Mouse (Mus musculus): ENCODE measurements at regions not wholly inside any gene's neighbourhood (a gene's known extent, or its start where the extent isn't known, plus 50 kb on each side); places are given as distances from the start of the nearest gene placed in this dataset.

DNA sequence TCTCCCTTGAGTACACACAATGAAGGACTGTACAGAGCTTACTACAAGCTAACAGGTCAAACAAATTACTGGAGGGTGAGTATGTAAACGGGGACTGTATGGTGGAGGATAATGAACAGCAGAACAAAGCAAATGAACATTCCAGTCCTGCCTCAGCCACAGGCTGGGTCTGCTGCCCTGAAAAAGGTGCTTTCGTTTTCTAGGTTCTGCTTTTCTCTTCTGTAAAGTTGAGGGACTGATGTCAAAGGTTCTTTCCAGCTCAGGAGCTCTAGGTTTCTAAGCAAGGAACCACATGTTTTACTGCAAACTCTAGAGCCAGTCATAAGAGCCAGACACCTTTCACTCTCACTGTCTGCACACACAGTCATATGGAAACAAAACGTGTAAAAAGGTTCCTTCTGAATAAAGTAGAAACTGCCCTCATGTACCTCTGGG, 106.1 kb upstream of the Ahr start:
- peak; percentile 45 for DNase-seq (ENCODE audit: low read depth, low spot score)

DNA sequence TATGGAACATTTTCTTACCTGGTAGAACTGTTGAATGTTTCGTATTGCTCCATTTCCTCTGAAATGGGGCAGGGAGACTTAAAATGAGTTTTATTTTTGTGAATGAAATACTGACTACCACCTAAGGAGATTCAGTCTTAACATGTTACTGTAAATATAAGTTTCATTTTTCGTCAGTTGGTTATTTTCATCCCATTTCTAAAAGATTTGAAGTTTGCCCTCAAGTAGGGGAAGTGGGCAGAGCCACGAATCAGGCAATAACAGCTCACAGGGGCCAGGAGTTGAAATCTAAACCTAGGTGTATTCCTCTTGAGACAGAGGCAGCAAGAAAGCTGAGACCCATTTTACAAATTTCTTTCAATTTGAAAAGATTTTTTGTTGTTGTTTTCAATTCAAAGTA, 88.6 kb upstream of the Ahr start:
- DNase-seq (ENCODE audit: low read depth, low spot score): no peak

DNA sequence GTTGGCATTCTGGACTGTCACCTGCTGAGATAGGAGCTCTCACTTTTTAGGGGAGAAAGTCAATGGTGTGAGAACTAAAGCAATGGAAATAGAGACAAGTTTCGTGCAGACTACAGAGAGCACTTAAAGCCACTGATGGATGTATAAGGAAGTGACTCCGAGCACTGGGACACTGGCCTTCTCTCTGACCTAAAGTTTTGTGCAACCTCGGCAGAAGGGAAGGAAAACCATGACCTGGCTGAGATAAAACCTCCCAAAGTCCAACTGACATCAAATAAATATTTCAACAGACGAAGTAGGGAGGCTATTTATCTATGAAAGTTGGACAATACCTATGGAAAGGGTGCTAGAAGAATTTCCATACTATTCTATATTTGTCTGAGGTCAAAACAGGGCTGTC, 80.0 kb upstream of the Ahr start:
- DNase-seq (ENCODE audit: low read depth, low spot score): no peak

DNA sequence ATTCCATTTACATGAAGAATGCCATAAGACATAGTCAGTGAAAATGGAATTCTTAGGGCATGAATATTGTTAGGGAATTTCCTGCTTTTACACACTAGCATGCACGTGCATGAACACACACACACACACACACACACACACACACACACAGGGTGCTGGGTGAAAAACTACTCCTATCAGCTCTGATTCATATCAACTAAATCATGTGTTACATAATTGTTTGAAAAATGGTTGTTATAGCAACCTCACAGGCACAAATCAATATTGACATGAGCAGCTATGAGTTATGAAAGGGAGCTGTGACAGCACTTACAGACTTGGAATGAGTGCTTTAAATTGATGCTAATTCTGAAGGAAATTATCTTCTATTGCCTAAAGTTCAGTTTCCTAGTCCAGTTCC, 72.8 kb upstream of the Ahr start:
- peak; percentile 12 for DNase-seq (ENCODE audit: low read depth, low spot score)

DNA sequence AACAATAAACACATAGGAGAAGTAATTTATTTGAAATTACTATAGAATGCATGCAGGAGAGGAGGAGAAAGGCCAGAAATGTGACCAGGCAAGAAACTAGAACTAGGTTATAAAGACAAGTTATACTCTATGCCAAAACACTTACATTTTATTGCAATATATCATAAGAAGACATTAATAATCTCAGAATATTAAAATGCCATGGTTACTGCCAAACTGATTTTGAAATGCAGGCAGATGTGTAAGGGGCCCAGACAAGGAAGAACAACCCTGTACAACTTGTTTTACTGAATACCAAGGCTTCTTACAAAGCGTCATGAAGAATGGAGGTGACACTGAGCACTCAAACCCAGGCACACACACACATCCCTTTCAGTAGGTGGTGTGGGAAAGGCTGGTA, 68.9 kb upstream of the Ahr start:
- DNase-seq (ENCODE audit: low read depth, low spot score): no peak

DNA sequence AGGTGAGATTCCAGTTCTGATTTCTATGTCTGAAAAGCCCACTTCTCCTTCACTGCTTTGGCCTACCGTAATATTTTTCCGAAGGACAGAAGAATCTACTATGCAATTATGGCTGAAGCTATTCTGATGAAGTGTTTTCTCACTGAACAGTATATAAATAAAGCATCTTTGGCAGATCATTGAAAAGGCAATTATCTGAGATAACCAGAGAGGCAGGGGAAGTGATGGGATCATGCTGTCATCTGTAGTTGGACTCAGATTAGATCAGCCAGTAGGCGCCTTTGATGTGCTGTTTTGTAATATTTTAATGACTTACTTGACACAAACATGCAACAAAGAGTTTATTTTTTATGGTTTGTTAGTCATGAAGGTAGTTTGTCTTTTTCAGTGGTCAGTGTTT, 67.8 kb upstream of the Ahr start:
- DNase-seq (ENCODE audit: low read depth, low spot score): no peak

DNA sequence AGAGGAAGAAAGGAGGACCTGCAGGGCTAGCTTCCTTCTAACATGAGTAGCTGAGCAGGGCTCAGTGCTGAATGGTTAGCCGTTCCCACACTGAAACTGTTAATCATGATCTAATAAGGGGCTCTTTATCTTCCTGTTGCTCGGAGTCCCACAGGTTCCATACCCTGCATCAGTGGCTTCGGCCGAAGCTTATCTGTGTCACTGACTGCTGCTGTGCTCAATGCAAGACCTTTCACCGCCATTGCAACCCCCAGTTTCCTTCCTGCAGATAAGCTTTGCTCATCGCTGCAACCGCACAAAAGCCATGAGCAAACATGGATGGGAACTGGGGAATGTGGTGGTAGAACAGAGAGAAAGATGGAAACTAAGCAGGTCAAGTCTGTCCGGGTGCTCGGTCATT, 63.5 kb upstream of the Ahr start:
- DNase-seq (ENCODE audit: low read depth, low spot score): no peak

DNA sequence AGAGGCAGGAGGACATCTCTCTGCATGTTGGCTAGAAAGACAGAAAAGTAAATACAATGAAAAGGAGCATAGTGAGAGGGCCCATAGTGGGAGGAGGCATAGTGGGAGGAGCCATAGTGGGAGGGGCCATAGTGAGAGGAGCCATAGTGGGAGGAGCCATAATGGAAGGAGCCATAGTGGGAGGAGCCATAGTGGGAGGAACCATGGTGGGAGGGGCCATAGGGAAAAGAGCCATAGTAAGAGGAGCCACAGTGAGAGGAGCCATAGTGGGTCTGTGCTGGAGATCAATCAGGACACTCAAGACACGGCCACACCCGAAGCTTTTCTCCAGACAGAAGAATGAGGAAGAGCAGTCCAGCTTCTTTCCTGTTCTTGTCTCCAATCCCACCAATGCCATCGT, 58.0 kb upstream of the Ahr start:
- peak; percentile 19 for DNase-seq (ENCODE audit: low read depth, low spot score)

All from CD4-positive, CD25-positive, alpha-beta regulatory T cell, adult 2 months (primary cell).